Mouse (Mus musculus): ENCODE data around the gene Ccnt1. TPM values are rescaled to one million over a fixed set of nuclear protein-coding genes. Genes with fewer than 3 reads are reported as not detected.

Gene Ccnt1
- polyA plus RNA-seq, 1 experiment from 2014 or later: 44.9 TPM

DNA sequence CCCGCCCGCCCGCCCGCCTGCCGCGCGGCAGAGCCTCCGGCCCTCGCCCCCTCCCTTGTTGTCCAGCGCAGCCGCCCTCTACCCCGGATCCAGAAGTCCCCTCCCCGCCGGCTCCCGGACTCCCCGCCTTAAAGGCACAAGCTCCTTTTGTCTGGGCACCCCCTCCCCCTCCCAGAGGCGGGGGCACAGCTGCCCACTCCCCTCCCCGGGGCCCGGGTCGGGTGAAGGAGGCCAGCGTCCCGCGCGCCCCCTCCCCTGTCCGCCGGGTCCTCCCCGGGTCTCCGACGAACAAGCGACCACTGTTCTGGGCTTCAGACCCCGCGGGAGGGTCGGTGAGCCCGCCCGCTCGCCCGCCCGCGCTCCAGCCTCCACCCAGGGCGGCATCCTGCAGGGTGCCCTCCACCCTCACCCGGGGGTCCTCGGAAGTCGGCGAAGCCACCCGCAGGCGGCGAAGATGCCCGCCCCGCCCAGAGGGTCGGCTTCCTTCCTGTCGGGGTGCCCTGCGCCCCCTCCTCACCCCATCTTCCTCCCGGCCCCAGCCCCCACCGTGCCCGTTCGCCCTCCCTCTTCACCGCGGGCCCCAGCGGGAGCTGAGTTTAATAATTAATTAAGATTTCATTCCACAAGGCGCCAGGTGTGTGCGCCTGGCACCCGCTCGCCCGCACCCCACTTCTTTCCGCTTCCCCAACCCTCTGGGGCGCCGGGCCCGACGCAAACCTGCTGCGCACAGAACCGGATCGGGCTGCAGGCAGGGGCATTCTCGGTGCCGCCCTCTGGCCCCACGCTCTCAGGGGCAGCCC is 38.8 kb upstream of the Ccnt1 start, which contains the start of gene Adcy6:
Gene Adcy6, minus strand, starts transcription at position 746 of the 800 bp plus-strand sequence.
- Histone ChIP-seq H3K36me3 (ENCODE audit: control insufficient read depth, insufficient read depth, low read length) (no peaks in the 10 kb centered on the region), H3K27me3 (ENCODE audit: control insufficient read depth, insufficient read depth, low read length) (no peaks in the 10 kb centered on the region), H3K9ac (ENCODE audit: low read length) (peak within 1 kb of the TSS; percentile 96), H3K4me1 (ENCODE audit: control insufficient read depth, insufficient read depth, low read length) (peaks cover 30% of the 10 kb centered on the region), H3K4me3 (replicated peaks; ENCODE audit: low read length) (peak within 1 kb of the TSS; percentile 88), H3K27ac (ENCODE audit: low read length) (peak within 1 kb of the TSS; percentile 97), H3K9me3 (replicated peaks; ENCODE audit: control insufficient read depth, low read length) (no peaks in the 10 kb centered on the region), H3K4me2 (ENCODE audit: low read depth, low read length) (peak within 1 kb of the TSS; percentile 73)
- WGBS: 2% methylated on average over 66 of the region's 75 CpGs
- peak; percentile 86 for ATAC-seq (ENCODE audit: insufficient read depth, low FRiP score)

DNA sequence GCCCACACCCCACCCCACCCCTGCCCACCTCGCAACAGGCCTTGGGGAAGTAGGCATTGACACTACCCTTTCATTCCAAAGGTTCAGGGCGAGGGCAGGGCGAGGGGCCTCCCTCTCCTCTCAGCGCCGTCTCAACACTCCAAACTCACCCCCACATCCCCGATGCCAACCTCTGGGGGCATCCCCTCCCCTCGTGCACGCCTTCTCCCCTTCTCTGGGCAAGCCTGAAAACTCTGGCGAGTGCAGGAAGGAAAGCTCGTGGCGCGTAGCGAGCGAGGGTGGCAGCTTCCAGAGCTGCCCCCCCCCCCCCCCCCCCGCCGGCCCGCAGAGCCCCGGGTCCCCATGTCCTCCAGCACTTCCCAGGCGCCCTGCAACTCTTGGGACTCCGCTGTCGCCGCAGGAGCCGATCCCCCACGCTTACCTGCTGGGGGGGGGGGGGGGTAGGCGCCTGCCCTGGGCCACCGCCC is 38.1 kb upstream of the Ccnt1 start:
- H3K36me3 ChIP-seq (ENCODE audit: control insufficient read depth, insufficient read depth, low read length): 0 out of 2 replicates have a peak, but pooled peaks cover 5% of the 10 kb centered on the region
- no peaks in the 10 kb centered on the region for H3K27me3 ChIP-seq (ENCODE audit: control insufficient read depth, insufficient read depth, low read length)
- peak overlapping the region; percentile 73 for H3K4me2 ChIP-seq (ENCODE audit: low read depth, low read length)
- H3K4me1 ChIP-seq (ENCODE audit: control insufficient read depth, insufficient read depth, low read length): peaks cover 37% of the 10 kb centered on the region
- H3K9me3 ChIP-seq (replicated peaks; ENCODE audit: control insufficient read depth, low read length): no peaks in the 10 kb centered on the region
- peak overlapping the region; percentile 97 for H3K27ac ChIP-seq (ENCODE audit: low read length)
- 2% methylated on average over 13 of the region's 26 CpGs for WGBS
- peak; percentile 2 for ATAC-seq (ENCODE audit: insufficient read depth, low FRiP score)
- peak overlapping the region; percentile 96 for H3K9ac ChIP-seq (ENCODE audit: low read length)
- peak overlapping the region; percentile 88 for H3K4me3 ChIP-seq (replicated peaks; ENCODE audit: low read length)

DNA sequence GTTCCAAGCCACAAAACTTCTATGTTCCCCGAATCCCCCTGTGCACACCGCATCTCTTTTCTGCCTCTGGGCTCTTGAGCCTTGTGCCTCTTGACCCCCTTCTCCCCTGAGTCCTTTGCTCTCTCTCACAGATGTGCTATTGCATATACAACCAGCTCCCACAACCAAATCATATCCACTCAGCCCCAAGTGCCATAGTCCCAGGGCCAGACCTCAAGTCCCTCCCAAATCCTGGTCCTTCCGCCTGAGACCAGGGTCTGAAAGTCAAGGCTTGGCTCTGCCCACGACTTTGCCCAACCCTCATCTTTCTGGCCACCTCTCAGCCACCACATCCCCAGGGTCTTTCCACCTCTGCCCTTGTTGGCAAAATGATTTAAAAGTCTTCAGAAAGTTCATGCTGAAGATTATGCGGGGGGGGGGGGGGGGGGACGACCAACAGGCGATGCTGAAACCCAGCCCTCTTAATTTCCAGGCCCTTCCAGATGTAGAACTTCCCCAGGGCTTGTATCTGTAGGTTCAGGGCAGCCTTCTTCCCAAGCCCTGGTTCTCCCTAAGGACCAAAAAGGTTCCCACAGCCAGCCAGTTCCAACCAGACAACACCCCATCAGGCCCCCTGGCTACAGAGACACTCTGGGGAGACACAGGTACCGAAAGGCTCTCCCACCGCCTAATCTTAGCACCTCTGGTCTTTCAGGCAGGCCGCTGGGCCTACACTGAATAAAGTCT is 37.5 kb upstream of the Ccnt1 start:
- Histone ChIP-seq H3K4me1 (ENCODE audit: control insufficient read depth, insufficient read depth, low read length) (peaks cover 43% of the 10 kb centered on the region), H3K9me3 (replicated peaks; ENCODE audit: control insufficient read depth, low read length) (no peaks in the 10 kb centered on the region), H3K9ac (ENCODE audit: low read length) (peak overlapping the region; percentile 96), H3K36me3 (ENCODE audit: control insufficient read depth, insufficient read depth, low read length) (0 out of 2 replicates have a peak, but pooled peaks cover 10% of the 10 kb centered on the region), H3K27me3 (ENCODE audit: control insufficient read depth, insufficient read depth, low read length) (no peaks in the 10 kb centered on the region), H3K4me3 (replicated peaks; ENCODE audit: low read length) (peak overlapping the region; percentile 88), H3K4me2 (ENCODE audit: low read depth, low read length) (peak overlapping the region; percentile 73), H3K27ac (ENCODE audit: low read length) (peak overlapping the region; percentile 97)
- 13% methylated on average over 9 of the region's 10 CpGs for WGBS
- peak; percentile 0; the same call in 1 of the 2 replicates for ATAC-seq (ENCODE audit: insufficient read depth, low FRiP score)

DNA sequence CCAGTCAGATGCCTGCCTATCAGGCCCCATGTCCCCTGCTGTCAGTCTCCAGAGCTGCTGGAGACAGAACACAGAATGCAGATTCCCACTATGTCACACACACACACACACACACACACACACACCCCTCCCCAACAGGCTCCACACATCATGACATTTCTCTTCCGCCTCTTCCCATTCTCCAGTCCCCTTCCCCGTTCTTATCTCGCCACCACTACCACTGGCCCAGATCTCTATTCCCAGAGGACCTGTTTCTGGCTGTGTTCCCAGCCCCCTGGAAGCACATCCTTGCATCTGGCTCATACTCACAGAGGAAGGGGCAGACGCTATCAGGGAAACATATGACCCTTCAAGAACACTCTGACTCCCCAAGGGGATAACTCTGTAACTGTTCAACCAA is 36.8 kb upstream of the Ccnt1 start:
- Histone ChIP-seq H3K36me3 (ENCODE audit: control insufficient read depth, insufficient read depth, low read length) (0 out of 2 replicates have a peak, but pooled peaks cover 10% of the 10 kb centered on the region), H3K4me1 (ENCODE audit: control insufficient read depth, insufficient read depth, low read length) (peaks cover 50% of the 10 kb centered on the region), H3K9me3 (replicated peaks; ENCODE audit: control insufficient read depth, low read length) (no peaks in the 10 kb centered on the region), H3K4me3 (replicated peaks; ENCODE audit: low read length) (peak overlapping the region; percentile 88), H3K4me2 (ENCODE audit: low read depth, low read length) (peak overlapping the region; percentile 73), H3K27me3 (ENCODE audit: control insufficient read depth, insufficient read depth, low read length) (no peaks in the 10 kb centered on the region), H3K27ac (ENCODE audit: low read length) (peak overlapping the region; percentile 97; the same call in 1 of the 2 replicates), H3K9ac (ENCODE audit: low read length) (peak overlapping the region; percentile 96)
- ATAC-seq (ENCODE audit: insufficient read depth, low FRiP score): no peak
- WGBS: 9% methylated on average over 4 of the region's 4 CpGs

DNA sequence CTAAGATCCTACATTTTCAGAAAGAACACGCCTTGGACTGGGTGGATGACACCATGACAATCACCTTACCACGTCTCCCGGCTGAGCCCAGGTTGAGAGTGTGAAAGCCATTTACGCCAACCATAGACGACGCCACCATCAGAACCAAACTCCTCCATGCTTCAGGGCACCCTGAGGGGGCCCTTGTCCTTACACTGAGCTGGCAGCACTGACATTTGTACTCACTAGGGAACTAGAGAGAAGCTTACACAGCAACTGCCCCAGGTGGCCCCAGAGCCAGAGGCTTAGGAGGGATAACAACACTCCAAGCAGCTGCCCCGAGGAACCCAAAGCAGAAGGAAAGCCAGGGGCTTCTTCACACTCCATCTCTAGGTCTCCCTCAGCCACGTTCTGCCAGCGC is 36.0 kb upstream of the Ccnt1 start:
- Histone ChIP-seq H3K4me2 (ENCODE audit: low read depth, low read length) (peak overlapping the region; percentile 73; the same call in 1 of the 2 replicates), H3K36me3 (ENCODE audit: control insufficient read depth, insufficient read depth, low read length) (0 out of 2 replicates have a peak, but pooled peaks cover 10% of the 10 kb centered on the region), H3K9me3 (replicated peaks; ENCODE audit: control insufficient read depth, low read length) (no peaks in the 10 kb centered on the region), H3K27me3 (ENCODE audit: control insufficient read depth, insufficient read depth, low read length) (no peaks in the 10 kb centered on the region), H3K9ac (ENCODE audit: low read length) (peak overlapping the region; percentile 96), H3K4me3 (replicated peaks; ENCODE audit: low read length) (0 out of 2 replicates have a peak overlapping the region, but pooled peaks have one; percentile 4), H3K27ac (ENCODE audit: low read length) (peak overlapping the region; percentile 97), H3K4me1 (ENCODE audit: control insufficient read depth, insufficient read depth, low read length) (peaks cover 56% of the 10 kb centered on the region)
- 60% methylated on average over 9 of the region's 9 CpGs for WGBS
- no peak for ATAC-seq (ENCODE audit: insufficient read depth, low FRiP score)

DNA sequence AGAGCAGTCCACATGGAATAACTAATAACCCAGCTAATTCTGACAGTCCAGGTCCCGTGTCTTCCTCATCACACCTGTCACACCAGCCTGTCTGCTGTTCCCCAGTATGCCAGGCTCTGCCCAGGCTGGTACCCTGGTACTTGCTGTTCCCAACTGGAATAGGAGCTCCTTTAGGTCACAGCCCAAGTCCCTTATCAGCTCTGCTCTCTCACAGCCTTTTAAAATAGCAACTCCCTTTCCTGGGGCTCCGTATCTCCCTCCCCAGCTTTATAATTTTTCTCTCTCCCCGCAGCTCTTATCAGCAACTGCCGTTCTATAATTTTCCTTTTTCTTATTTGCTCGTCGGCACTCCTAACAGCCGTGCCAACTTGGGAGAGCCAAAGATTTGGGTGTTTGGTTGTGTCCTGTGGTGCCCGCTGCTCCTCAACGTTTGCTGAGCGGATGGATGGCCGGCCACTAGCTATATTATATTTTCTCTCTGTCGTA is 35.4 kb upstream of the Ccnt1 start:
- Histone ChIP-seq H3K27ac (ENCODE audit: low read length) (peak overlapping the region; percentile 97), H3K4me3 (replicated peaks; ENCODE audit: low read length) (peak overlapping the region; percentile 16)
- ATAC-seq (ENCODE audit: insufficient read depth, low FRiP score): no peak

DNA sequence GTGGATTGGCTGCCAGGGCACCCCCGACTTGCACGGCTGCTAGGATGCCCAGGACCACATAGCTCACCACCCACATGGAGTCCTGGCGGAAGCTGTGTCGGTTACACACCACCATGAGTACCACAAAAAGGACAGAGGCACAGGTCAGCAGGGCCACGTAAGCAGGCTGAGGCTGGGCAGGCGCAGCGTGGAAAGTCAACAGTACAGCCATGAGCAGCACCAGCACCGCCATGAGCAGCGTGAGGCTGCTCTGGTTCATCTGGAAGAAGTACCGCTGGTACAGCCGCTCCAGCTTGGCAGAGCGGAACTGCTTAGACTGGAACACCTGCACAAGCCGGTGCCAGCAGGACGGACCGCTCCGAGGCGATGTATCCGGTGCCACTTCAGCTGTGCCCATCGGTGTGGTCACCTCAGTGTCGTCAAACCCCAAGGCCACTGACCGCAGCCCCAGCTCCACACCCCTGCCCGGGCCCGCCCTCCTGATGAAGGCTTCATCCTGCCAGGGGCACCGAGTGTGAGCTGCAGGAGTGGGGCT is 33.4 kb upstream of the Ccnt1 start:
- H3K27me3 ChIP-seq (ENCODE audit: control insufficient read depth, insufficient read depth, low read length): no peaks in the 10 kb centered on the region
- H3K4me1 ChIP-seq (ENCODE audit: control insufficient read depth, insufficient read depth, low read length): peaks cover 53% of the 10 kb centered on the region
- H3K4me3 ChIP-seq (replicated peaks; ENCODE audit: low read length): no peak overlapping the region
- H3K9ac ChIP-seq (ENCODE audit: low read length): no peak overlapping the region
- ATAC-seq (ENCODE audit: insufficient read depth, low FRiP score): no peak
- H3K36me3 ChIP-seq (ENCODE audit: control insufficient read depth, insufficient read depth, low read length): peaks cover 15% of the 10 kb centered on the region
- H3K4me2 ChIP-seq (ENCODE audit: low read depth, low read length): 0 out of 2 replicates have a peak overlapping the region, but pooled peaks have one; percentile 54
- H3K27ac ChIP-seq (ENCODE audit: low read length): no peak overlapping the region
- no peaks in the 10 kb centered on the region for H3K9me3 ChIP-seq (replicated peaks; ENCODE audit: control insufficient read depth, low read length)
- 88% methylated on average over 24 of the region's 24 CpGs for WGBS

More for the DNA sequence above, 35.4 kb upstream of the Ccnt1 start:
- peak overlapping the region; percentile 73 for H3K4me2 ChIP-seq (ENCODE audit: low read depth, low read length)
- 63% methylated on average over 12 of the region's 12 CpGs for WGBS
- 0 out of 2 replicates have a peak, but pooled peaks cover 10% of the 10 kb centered on the region for H3K36me3 ChIP-seq (ENCODE audit: control insufficient read depth, insufficient read depth, low read length)
- H3K9me3 ChIP-seq (replicated peaks; ENCODE audit: control insufficient read depth, low read length): no peaks in the 10 kb centered on the region
- no peaks in the 10 kb centered on the region for H3K27me3 ChIP-seq (ENCODE audit: control insufficient read depth, insufficient read depth, low read length)
- H3K9ac ChIP-seq (ENCODE audit: low read length): 0 out of 2 replicates have a peak overlapping the region, but pooled peaks have one; percentile 20
- peaks cover 58% of the 10 kb centered on the region for H3K4me1 ChIP-seq (ENCODE audit: control insufficient read depth, insufficient read depth, low read length)

DNA sequence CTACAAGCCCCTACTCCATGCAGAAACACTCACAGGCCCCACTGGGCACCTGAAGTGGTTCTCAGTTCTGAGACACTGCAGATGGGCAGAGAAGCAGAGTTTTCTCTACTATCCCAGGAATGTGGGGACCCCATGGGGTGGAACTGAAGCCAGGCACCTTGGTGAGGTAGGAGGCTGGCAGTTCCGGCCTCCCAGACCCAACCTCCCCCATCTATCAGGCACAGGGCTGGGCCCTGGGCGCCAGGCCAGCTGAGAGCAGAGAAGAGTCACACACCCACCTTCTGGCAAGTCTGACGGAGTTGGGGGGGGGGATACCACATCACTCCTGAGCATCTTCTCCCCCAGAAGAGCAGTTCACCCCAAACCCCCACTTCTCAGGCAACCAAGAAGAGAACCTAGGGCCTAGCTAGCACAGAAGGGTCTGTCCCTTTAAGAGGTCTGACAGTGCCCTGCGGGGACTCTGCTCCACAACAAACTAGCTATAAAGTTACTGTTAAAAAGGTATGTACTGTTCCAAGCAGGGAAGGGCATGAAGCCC is 32.3 kb upstream of the Ccnt1 start:
- Histone ChIP-seq H3K4me2 (ENCODE audit: low read depth, low read length) (peak overlapping the region; percentile 54), H3K36me3 (ENCODE audit: control insufficient read depth, insufficient read depth, low read length) (peaks cover 23% of the 10 kb centered on the region), H3K9me3 (replicated peaks; ENCODE audit: control insufficient read depth, low read length) (no peaks in the 10 kb centered on the region), H3K27ac (ENCODE audit: low read length) (peak overlapping the region; percentile 68), H3K4me3 (replicated peaks; ENCODE audit: low read length) (peak overlapping the region; percentile 39), H3K27me3 (ENCODE audit: control insufficient read depth, insufficient read depth, low read length) (no peaks in the 10 kb centered on the region), H3K9ac (ENCODE audit: low read length) (peak overlapping the region; percentile 69), H3K4me1 (ENCODE audit: control insufficient read depth, insufficient read depth, low read length) (peaks cover 51% of the 10 kb centered on the region)
- peak; percentile 30; the same call in 1 of the 2 replicates for ATAC-seq (ENCODE audit: insufficient read depth, low FRiP score)
- 31% methylated on average over 4 of the region's 4 CpGs for WGBS

Measured in stomach, embryonic 16.5 days (tissue).